Mouse (Mus musculus) forebrain, embryonic 16.5 days (tissue): ENCODE measurements around the gene Creld2. TPM values are rescaled to one million over a fixed set of nuclear protein-coding genes. Genes with fewer than 3 reads are reported as not detected.

Source experiments
- ATAC-seq: fragments of 200-750 bp; cut with Nextera tagmentation; 2 replicates; pipeline ENCODE4 v1.8.0; 2017; ENCODE audit warnings: mild to moderate bottlenecking, moderate library complexity
- H3K27ac ChIP-seq: fragments of 300-500 bp; sonication (generic); 2 replicates; pipeline ENCODE4 v1.5.1; 2014; ENCODE audit warnings: low read length, control low read depth
- H3K27me3 ChIP-seq: fragments of 300-500 bp; sonication (generic); replicated peaks from 2 replicates; pipeline ENCODE4 v1.6.1; 2014; ENCODE audit warnings: low read length; ENCODE audit not compliant: control insufficient read depth, insufficient read depth
- H3K36me3 ChIP-seq: fragments of 300-500 bp; sonication (generic); 2 replicates; pipeline ENCODE4 v1.6.1; 2014; ENCODE audit not compliant: control insufficient read depth, insufficient read depth
- H3K4me1 ChIP-seq: fragments of 300-500 bp; sonication (generic); replicated peaks from 2 replicates; pipeline ENCODE4 v1.6.1; 2014; ENCODE audit warnings: low read length; ENCODE audit not compliant: control insufficient read depth, insufficient read depth
- H3K4me2 ChIP-seq: fragments of 300-500 bp; sonication (generic); 2 replicates; pipeline ENCODE4 v1.6.1; 2014; ENCODE audit warnings: mild to moderate bottlenecking, low read length, control low read depth
- H3K4me3 ChIP-seq: fragments of 300-500 bp; sonication (generic); replicated peaks from 2 replicates; pipeline ENCODE4 v1.5.1; 2014; ENCODE audit warnings: mild to moderate bottlenecking, low read length, control low read depth
- H3K9ac ChIP-seq: fragments of 300-500 bp; sonication (generic); replicated peaks from 2 replicates; pipeline ENCODE4 v1.6.1; 2014; ENCODE audit warnings: low read depth, low read length, control low read depth
- H3K9me3 ChIP-seq: fragments of 300-500 bp; sonication (generic); 2 replicates; pipeline ENCODE4 v1.6.1; 2016; ENCODE audit warnings: low read length; ENCODE audit not compliant: control insufficient read depth
- WGBS: fragments of 180-500 bp; shearing (Covaris S2); extraction: QIAGEN DNeasy Blood & Tissue Kit; methylation state at CpG from one replicate; pipeline ENCODE4 v1.1.7; 2014; 5-methylcytosine and 5-hydroxymethylcytosine counted together
- polyA plus RNA-seq: library from polyadenylated mRNA; unstranded; fragments of >200 nt; fragmentation: Nextera tagmentation; extraction: Ambion mirVana; gene quantifications from 2 replicates; pipeline ENCODE4 v1.2.1, GENCODE M21; 2015

Gene Creld2
- polyA plus RNA-seq, 1 experiment from 2014 or later, result 60.4 TPM

DNA sequence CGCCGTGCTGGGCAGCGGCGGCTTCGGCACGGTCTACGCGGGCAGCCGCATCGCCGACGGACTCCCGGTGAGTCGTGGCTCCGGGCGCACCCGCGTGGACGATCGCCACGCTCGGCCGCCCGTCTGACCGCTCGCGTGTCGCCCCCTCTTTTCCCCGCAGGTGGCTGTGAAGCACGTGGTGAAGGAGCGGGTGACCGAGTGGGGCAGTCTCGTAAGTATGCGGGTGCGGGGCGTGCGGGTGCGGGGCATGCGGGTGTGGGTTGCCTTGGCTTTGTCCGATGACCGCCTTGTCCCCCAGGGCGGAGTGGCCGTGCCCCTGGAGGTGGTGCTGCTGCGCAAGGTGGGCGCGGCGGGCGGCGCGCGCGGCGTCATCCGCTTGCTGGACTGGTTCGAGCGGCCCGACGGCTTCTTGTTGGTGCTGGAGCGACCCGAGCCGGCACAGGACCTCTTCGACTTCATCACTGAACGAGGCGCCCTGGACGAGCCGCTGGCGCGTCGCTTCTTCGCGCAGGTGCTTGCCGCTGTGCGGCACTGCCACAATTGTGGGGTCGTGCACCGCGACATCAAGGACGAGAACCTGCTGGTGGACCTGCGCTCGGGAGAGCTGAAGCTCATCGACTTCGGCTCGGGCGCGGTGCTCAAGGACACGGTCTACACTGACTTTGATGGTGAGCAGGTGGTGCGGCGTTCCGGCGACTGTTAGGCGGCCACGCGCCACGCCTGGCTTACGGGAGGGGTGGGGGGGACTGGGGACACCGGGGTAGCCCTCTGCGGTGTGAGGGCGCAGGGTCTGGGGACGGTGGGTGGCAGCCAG is 43.6 kb downstream of the Creld2 start:
- under 1% methylated on average over 95 of the region's 98 CpGs for WGBS
- Histone ChIP-seq H3K4me2 (peak overlapping the region; percentile 85), H3K36me3 (peaks cover 18% of the 10 kb centered on the region; the same call in 1 of the 2 replicates), H3K9me3 (no peaks in the 10 kb centered on the region), H3K9ac (peak overlapping the region; percentile 96), H3K27me3 (no peaks in the 10 kb centered on the region), H3K27ac (peak overlapping the region; percentile 99), H3K4me3 (peak overlapping the region; percentile 96), H3K4me1 (peaks cover 27% of the 10 kb centered on the region)
- peak; percentile 0; the same call in 1 of the 2 replicates for ATAC-seq

DNA sequence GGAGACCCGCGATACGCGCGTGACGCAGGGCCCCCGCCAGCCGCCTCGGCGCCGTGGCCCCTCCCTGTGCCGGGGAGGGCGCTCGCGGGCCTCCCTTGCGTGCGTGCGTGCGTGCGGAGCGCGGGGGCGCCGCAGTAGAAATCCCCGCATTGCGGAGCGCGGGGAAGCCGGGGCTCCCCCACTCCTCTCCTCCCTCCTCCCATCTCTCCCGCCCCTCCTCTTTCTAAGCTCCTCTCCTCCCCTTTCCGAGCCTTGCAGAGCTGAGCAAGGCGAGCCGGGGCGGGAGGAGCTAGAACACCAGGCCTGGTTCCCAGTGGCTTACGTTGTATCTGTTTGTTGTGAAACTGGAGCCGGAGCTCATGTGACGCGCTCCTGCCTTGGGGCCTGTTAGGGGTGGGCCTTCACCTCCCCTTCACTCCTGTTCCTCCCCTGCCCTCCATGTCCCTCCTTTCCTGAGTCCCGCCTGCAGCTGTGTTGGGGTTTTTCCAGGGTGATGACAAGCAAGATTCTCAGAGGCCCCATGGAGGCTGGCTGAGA is 44.3 kb downstream of the Creld2 start:
- 0% methylated on average over 38 of the region's 39 CpGs for WGBS
- Histone ChIP-seq H3K4me2 (peak overlapping the region; percentile 85), H3K4me1 (peaks cover 24% of the 10 kb centered on the region), H3K9ac (peak overlapping the region; percentile 96), H3K27me3 (no peaks in the 10 kb centered on the region), H3K9me3 (no peaks in the 10 kb centered on the region), H3K27ac (peak overlapping the region; percentile 99), H3K36me3 (peaks cover 18% of the 10 kb centered on the region; the same call in 1 of the 2 replicates), H3K4me3 (peak overlapping the region; percentile 96)
- ATAC-seq, result peak; percentile 75

DNA sequence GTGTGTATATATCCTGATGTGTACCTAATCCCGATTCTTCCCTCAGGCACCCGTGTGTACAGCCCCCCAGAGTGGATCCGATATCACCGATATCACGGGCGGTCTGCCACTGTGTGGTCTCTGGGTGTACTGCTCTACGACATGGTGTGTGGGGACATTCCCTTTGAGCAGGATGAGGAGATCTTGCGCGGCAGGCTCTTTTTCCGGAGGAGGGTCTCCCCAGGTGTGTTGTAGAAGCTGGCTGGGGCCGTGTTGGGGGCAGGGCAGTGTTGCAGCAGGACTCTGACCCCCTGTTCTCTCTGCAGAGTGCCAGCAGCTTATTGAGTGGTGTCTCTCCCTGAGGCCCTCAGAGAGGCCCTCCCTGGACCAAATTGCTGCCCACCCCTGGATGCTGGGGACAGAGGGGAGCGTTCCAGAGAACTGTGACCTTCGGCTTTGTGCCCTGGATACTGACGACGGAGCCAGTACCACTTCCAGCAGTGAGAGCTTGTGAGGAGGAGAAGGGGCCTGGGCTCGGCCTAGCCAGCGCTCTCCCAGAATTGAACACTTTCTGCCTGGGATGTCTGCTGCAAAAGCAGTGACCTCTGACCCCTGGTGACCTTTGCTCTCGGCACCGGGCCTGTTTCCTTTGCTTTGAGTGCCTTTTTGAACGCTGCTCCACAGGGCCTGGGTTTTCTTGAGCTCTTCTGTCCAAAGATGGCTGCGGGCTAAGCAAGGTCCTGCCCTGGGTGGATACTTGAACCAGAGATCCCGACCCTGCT is 45.0 kb downstream of the Creld2 start:
- Histone ChIP-seq H3K27ac (peak overlapping the region; percentile 99), H3K4me1 (peaks cover 24% of the 10 kb centered on the region), H3K36me3 (peaks cover 18% of the 10 kb centered on the region; the same call in 1 of the 2 replicates), H3K9me3 (no peaks in the 10 kb centered on the region), H3K27me3 (no peaks in the 10 kb centered on the region), H3K4me2 (peak overlapping the region; percentile 85), H3K4me3 (peak overlapping the region; percentile 96), H3K9ac (peak overlapping the region; percentile 96)
- ATAC-seq, result no peak; the same call in 1 of the 2 replicates
- WGBS, result 53% methylated on average over 22 of the region's 22 CpGs

DNA sequence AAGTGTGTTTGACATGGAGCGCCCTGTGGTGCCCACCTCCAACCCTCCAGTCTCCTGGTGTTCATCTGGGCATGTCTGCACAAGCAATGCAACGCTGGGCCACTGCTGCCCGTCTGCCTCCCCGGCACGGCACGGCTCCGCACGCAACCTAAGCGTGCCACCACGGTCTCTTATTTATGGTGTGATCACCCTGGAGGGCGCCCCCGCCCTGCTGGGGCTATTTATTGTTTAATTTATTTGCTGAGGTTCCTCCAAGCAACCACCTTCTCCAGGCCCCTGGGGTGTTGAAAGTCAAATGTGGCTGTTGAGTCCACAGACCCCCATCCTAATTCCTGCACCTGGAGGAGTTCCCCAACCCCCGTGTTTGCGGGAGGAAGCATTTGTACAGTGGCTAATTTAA is 45.6 kb downstream of the Creld2 start:
- H3K4me1 ChIP-seq, result peaks cover 24% of the 10 kb centered on the region
- no peaks in the 10 kb centered on the region for H3K9me3 ChIP-seq
- 91% methylated on average over 14 of the region's 14 CpGs for WGBS
- H3K36me3 ChIP-seq, result peaks cover 18% of the 10 kb centered on the region; the same call in 1 of the 2 replicates
- H3K4me3 ChIP-seq, result no peak overlapping the region
- no peak overlapping the region for H3K4me2 ChIP-seq
- H3K27ac ChIP-seq, result no peak overlapping the region
- no peaks in the 10 kb centered on the region for H3K27me3 ChIP-seq
- ATAC-seq, result no peak
- no peak overlapping the region for H3K9ac ChIP-seq

DNA sequence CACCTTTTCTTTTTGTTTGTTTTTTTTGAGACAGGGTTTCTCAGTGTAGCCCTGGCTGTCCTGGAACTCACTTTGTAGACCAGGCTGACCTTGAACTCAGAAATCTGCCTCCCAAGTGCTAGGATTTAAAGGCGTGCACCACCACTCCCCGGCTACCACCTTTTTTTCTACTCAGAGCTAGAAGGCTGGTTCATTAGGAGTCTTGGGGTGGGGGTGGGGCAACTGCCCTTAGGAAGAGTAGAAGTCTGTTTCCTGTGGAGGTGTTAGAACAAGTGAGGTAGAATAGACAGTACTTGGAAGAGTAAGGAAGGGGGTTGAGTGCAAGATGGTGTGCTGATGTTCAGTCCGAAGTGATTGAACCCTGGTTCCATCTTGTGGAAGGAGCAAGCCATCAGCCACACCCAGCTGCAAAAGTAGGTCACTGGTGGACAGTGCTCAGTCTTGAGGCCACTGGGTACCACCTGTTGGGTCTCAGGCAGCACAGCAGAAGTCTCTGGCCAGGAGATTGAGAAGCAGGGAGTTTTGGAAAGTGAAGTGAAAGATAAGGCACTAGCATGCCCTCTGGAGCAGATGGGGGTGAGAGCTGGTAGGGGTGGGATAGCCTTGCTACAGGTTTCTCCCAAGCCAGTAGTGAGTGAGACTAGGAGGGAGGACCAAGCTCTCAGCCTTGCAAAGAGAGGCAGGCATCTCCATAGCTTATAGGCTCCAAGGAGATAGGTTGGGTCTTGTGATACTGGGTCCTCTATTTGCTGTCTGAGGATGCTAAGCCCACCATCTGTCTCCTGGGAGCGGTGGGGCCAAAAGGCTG is 46.6 kb downstream of the Creld2 start:
- Histone ChIP-seq H3K4me1 (peaks cover 24% of the 10 kb centered on the region), H3K27ac (no peak overlapping the region), H3K4me3 (no peak overlapping the region), H3K9ac (no peak overlapping the region), H3K4me2 (no peak overlapping the region), H3K9me3 (no peaks in the 10 kb centered on the region), H3K27me3 (no peaks in the 10 kb centered on the region), H3K36me3 (peaks cover 18% of the 10 kb centered on the region; the same call in 1 of the 2 replicates)
- ATAC-seq, result no peak
- 90% methylated on average over 4 of the region's 4 CpGs for WGBS

DNA sequence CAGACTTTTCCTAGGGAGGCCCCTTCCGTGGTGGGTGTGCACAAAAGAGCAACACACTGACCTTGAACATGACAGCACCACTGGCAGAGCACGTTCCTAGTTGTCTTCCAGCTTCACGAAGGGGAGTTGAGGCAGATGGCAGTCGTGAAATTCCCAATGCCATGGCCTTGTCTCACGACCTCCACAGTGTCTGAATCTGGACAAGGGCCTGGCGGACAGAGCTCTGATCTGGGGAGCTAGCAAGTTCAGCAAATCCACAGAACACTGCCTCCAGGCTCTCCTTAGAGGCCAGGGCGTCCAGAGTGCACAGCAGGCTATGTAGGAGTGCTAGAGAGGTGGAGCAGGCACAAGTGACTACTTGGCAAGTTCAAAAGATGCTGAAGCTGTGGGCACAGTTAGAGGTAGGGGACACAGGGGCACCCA is 47.5 kb downstream of the Creld2 start:
- Histone ChIP-seq H3K4me2 (no peak overlapping the region), H3K9ac (no peak overlapping the region), H3K36me3 (peaks cover 18% of the 10 kb centered on the region; the same call in 1 of the 2 replicates), H3K27ac (no peak overlapping the region), H3K4me1 (peaks cover 18% of the 10 kb centered on the region), H3K9me3 (no peaks in the 10 kb centered on the region), H3K27me3 (no peaks in the 10 kb centered on the region), H3K4me3 (no peak overlapping the region)
- 61% methylated on average over 7 of the region's 7 CpGs for WGBS
- no peak for ATAC-seq

DNA sequence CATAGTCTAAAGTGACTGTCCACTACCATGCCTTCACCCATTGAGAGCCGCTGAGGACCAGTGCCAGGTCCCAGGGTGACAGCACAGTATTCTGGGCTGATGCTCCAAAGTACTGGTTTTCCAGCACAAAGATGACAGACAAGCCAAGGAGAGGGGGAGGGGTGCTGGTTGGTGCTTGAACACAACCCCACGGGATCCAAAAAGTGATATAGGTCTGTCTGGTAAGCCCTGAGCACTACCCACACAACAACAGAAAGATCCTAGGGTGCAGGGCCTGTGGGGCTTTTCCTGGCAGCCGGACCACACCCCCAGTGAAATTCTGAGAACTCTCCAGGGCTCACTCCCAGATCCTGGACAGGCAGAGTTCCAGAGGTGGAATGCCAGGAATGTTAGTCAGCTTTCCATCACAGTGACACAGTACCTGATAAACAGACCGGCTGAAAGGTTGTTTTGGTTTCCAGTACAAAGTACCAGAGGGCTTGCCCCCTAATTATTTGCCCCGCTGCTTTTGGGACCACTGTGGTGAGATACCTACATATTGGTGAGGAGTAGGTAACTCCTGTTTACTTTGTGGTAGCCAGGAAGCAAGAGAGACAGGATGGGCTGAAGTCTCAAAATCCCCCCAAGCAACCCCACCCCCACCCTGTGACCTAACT is 48.0 kb downstream of the Creld2 start:
- Histone ChIP-seq H3K27ac (no peak overlapping the region), H3K36me3 (peaks cover 18% of the 10 kb centered on the region; the same call in 1 of the 2 replicates), H3K4me2 (no peak overlapping the region), H3K9me3 (no peaks in the 10 kb centered on the region), H3K27me3 (no peaks in the 10 kb centered on the region), H3K4me1 (peaks cover 18% of the 10 kb centered on the region), H3K9ac (no peak overlapping the region), H3K4me3 (no peak overlapping the region)
- no peak for ATAC-seq
- WGBS, result 37% methylated on average over 5 of the region's 5 CpGs

DNA sequence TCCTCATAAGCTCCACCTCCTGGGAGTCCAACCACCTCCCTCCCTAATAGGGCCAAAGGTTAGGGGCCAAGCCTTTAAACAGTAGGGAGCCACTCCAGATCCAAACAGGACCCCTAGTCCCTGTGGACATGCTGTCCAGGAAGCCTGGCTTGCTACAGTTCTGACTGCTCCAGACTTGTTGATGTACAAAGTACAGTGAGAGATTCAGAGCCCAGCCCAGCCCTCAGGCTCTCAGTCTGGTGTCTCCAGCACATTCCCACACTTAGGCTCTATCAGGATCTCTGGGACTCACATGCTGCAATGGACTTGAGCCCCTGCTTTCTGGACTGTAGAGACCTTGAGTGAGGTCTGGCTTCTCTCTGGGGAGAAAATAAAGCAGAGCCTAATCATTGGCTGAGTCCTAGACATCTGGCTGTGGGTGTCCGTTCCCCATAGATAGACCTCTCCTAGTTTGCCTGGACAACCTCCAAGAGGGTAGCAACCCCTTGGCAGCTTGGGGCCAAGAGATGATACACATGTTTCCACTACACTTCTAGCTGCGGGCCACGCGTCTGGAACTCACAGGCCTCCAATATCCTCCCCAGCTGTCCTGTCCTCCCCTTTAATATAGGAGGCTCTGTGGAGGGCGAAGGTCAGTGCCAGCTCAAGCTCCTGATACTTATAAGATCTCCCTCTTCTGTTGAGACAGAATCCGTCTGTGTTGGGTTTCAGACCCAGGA is 48.7 kb downstream of the Creld2 start:
- no peak for ATAC-seq
- Histone ChIP-seq H3K9ac (no peak overlapping the region), H3K27me3 (no peaks in the 10 kb centered on the region), H3K27ac (no peak overlapping the region), H3K4me2 (no peak overlapping the region), H3K4me1 (peaks cover 18% of the 10 kb centered on the region), H3K9me3 (no peaks in the 10 kb centered on the region), H3K36me3 (peaks cover 18% of the 10 kb centered on the region; the same call in 1 of the 2 replicates), H3K4me3 (no peak overlapping the region)
- 95% methylated on average over 6 of the region's 6 CpGs for WGBS
